Mouse (Mus musculus) layer of hippocampus, adult 9-10 months (tissue): ENCODE data around the gene Rps18.
"Not testable (repeated sequence)": the region's sequence is repeated elsewhere in the genome, so short reads cannot be mapped to it uniquely, and the experiment has no call there.

Experiments
- DNase-seq: peaks from one replicate; pipeline ENCODE4 v3.0.0; 2022; ENCODE audit warnings: low spot score

Rps18 gene

DNA sequence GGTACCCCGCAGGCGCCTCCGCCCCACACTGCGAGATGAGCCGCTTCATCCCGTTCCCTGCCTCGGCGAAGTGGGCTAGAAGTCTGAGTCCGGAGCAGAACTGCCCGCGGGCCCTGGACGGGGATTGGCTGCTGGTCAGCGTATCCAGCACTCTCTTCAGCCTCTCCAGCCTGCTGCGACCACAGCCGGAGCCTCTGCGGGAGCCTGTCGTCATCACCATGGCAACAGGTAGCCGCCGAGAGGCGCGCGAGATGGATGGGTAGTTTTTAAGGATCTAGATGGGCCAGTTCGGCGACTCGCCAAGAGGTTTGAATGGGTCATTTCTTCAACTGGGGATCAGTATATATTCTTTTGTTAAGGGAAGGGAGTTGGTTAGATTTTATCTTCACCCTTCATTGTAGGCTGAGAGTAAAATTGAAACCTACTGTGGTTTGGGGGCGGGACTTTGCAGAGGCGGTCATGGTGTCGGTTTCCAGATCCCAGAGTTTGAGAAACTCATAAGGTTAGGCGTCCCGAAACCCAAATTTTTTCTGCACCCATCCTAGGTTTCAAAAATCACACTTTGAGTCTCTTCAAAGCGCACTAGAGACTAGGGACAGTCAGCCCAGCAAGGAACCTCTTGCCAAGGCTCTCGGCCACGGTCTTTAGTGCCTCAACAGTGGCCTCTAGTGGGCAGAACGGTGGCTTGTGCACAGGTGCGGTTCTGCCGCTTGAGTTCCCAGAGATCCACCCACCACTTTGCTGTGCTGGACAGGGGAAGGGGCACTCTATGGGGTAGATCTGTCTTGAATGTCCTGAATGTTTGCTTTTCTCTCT lies 35.3 kb downstream of the Rps18 start:
- DNase-seq = no peak

- no peak for DNase-seq
Observed at GRCm38 (mm10) chr17:33919351-33920281, 36.2 kb downstream of the Rps18 start.

DNA sequence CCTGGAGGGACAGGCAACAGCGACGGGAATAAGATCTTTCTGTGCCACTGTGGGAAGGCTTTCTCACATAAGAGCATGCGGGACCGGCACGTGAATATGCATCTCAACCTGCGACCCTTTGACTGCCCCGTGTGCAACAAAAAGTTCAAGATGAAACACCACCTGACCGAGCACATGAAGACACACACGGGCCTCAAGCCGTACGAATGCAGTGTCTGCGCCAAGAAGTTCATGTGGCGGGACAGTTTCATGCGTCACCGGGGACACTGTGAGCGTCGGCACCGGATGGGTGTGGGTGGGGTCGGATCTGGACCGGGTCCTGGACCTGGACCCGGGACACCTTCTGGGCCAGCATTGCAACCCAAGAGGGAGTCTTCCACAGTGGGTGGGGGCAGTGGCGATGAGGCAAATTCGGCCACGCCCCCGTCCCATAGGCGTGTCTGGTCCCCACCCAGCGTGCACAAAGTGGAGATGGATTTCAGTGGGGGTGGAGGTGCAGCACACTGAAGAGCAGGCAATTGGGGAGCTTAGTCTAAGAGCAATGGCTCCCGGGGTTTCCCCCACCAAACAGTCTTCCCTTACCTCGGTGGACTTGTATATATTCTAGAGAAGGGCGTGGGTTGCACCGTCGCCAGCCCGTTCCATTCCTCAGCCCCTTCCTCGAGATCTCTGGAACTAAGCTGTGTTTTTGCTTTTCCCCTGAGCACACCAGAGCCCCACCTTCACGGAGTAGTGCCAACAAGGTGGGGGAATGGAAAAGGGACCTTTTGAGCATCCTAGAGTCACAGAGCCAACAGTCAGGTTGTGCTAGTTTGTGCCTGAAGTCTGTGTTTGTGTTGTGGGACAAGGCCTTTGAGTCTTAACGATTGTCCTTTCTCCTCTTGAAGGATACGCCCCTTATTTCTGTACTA lies 37.3 kb downstream of the Rps18 start:
- no peak for DNase-seq

DNA sequence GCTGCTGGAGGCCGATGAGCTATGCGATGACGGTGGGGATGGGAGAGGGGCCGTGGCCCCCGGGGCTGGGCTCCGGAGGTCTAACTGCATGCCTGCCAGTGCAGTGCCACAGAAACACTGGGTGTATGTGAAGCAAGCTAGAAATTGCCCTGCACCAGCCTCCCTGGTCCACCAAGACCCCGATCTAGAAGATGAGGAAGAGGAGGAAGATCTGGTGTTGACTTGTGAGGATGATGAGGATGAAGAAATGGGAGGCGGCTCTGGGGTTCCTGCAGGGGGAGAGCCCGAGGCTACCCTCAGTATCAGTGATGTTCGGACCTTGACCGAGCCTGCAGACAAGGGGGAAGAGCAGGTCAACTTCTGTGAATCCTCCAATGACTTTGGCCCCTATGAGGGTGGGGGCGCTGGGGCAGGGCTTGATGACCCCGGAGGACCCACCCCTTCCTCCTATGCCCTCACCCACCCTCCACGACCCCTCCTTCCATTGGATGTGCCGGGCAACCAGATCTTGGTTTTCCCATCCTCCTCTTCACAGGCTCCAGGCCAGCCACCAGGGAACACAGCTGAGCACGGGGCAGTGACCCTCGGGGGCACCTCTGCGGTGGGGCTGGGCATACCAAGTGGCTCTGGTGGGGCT lies 38.0 kb downstream of the Rps18 start:
- DNase-seq = no peak

- no peak for DNase-seq
Observed at GRCm38 (mm10) chr17:33916847-33917655, 38.8 kb downstream of the Rps18 start.

- no peak for DNase-seq
Observed at GRCm38 (mm10) chr17:33916294-33916693, 39.5 kb downstream of the Rps18 start.

GRCm38 (mm10) chr17:33915671-33916250 lies 40.0 kb downstream of the Rps18 start, which contains the start of the genes Tapbp and Zbtb22:
Gene Tapbp, plus strand, starts transcription at chr17:33915899.
Gene Zbtb22, plus strand, starts transcription at chr17:33915904.
- peak; percentile 91 for DNase-seq

GRCm38 (mm10) chr17:33914969-33915391 lies 40.8 kb downstream of the Rps18 start:
- DNase-seq = no peak

GRCm38 (mm10) chr17:33913905-33914304 lies 41.9 kb downstream of the Rps18 start:
- no peak for DNase-seq

DNA sequence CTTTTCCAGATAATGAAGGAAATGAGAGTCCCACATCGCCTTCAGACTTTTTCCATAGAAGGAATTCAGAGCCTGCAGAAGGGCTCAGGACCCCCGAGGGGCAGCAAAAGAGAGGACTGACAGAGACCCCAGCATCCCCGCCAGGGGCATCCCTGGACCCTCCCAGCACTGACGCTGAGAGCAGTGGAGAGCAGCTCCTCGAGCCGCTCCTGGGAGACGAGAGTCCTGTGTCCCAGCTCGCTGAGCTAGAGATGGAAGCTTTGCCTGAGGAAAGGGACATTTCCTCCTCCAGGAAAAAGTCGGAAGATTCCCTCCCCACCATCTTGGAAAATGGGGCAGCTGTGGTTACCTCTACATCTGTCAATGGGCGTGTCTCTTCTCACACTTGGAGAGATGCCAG lies 42.5 kb downstream of the Rps18 start:
- no peak for DNase-seq

- DNase-seq = no peak
Observed at GRCm38 (mm10) chr17:33911813-33912414, 43.9 kb downstream of the Rps18 start.

DNA sequence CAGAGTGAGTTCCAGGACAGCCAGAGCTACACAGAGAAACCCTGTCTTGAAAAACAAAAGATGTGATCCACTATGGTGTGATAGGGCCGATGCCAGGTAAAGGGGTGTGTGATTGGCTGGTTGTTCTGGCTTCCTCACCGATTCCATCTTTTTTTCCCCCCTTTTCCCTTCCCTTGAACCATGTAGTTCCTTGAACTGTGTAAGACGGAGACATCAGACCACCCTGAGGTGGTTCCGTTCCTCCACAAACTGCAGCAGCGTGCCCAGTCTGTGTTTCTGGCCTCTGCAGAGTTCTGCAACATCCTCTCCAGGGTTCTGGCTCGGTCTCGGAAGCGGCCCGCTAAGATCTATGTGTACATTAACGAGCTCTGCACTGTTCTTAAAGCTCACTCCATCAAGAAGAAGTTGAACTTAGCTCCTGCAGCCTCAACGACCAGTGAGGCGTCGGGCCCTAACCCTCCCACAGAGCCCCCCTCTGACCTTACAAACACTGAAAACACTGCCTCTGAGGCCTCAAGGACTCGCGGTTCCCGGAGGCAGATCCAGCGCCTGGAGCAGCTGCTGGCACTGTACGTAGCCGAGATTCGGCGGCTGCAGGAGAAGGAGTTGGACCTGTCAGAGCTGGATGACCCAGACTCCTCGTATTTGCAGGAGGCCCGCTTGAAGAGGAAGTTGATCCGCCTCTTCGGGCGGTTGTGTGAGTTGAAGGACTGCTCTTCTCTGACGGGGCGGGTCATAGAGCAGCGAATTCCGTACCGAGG lies 44.6 kb downstream of the Rps18 start:
- no peak for DNase-seq

DNA sequence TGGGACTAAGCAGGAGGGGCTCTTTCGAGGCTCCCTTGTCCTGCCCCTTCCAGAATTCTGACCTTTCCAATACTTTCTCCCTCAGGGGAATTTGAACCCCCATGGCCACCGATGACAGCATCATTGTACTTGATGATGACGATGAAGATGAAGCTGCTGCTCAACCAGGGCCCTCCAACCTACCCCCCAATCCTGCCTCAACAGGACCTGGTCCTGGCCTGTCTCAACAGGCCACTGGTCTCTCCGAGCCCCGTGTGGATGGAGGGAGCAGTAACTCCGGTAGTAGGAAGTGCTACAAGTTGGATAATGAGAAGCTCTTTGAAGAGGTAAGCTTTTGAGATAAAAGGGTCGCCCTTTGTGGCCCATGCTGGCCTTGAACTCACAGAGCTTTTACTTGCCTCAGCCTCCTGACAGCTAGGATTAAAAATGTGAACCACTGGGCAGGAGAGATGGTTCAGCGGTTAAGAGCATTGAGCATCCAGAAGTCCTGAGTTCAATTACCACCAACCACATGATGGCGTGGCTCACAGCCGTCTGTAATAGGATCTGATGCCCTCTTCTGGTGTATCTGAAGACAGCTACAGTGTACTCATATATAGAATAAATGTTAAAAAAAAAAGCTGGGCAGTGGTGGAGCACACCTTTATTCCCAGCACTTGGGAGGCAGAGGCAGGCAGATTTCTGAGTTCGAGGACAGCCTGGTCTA lies 45.3 kb downstream of the Rps18 start:
- no peak for DNase-seq

DNA sequence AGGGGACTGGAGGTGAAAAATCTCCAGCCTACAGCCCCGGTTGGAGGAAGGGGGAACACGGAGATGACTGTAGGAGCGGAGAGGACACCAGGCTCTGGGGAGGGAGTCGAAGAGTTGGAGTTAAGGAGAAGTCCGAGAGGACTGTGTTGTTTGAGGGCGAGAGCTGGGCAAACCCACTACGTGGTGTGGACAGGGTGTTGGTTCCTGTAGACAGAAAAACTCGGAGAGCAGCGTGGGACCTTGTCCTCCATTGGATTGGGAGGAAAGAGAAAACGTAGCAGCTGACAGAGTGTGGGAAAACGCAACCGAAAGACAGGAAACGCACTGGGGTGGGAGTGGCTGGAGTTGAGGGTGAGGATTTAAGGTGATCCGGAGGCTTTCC lies 45.9 kb downstream of the Rps18 start:
- no peak for DNase-seq

DNA sequence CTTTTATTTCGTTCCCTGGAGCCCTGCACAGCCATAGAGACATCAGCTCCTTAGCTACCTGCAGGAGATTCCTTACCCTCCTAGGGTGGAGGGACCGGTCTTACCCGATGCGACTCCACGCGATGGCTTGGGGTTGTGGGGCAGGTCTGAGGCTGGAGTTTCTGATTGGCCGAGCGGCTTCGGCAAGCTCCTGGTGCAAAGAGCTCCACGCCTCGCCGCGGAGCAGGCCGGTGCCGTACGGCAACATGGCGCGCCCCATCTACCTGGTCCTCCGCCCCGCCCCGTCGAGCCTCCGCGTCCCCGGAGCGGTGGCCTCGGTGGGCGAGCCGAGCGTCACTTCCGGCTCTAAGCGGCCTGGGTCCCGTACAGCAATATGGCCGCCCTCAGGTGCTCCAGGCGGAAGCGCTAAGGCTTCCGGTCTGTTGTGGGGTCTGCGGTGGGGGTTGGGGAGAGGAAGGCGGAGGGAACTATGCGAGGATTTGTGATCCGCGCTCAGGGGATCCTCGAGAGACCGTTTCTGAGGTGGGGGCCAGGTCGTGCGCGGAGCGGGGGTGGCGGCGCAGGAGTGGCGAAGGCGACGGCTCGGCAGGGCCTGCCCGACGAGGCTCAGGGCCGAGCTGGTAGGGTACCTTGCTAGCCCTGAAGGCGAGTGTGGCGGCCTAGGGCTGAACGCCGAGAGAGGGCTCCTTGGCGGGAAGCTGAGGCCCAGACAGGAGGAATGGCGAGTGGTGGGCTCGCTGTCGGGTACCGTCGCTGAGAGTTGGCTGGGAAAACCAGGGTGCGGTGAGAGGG lies 46.5 kb downstream of the Rps18 start, which contains the start of gene Daxx:
Daxx (plus strand) TSS at position 338 of the 792 bp plus-strand sequence.
- peak; percentile 88 for DNase-seq

- no peak for DNase-seq
Observed at GRCm38 (mm10) chr17:33908331-33909076, 47.3 kb downstream of the Rps18 start.

- not testable (repeated sequence) for DNase-seq
Observed at GRCm38 (mm10) chr17:33904835-33905234, 51.0 kb downstream of the Rps18 start, which contains the start of gene Platr17. Gene Platr17, plus strand, starts transcription at chr17:33905135.
